Mouse (Mus musculus) Patski (cell line): ENCODE results near the gene Fam189a2. TPM values are rescaled to one million over a fixed set of nuclear protein-coding genes. Genes with fewer than 3 reads are reported as not detected.

Experiments
- ATAC-seq: fragments of 100-300 bp; one replicate; pipeline ENCODE4 v1.8.0; 2021
- CTCF ChIA-PET: fragments of 350-600 bp; sonication (Branson Sonifier 250); formaldehyde crosslinking; loops from one replicate; lab custom pipeline; 2022; ENCODE audit warnings: inconsistent platforms; lab: Charles Lee
- POLR2A ChIA-PET: fragments of 350-600 bp; sonication (Branson Sonifier 250); formaldehyde crosslinking; loops from one replicate; lab custom pipeline; 2022; ENCODE audit warnings: antibody characterized with exemption, inconsistent platforms; lab: Charles Lee
- DNase-seq: peaks from one replicate; pipeline ENCODE4 v3.0.0-alpha.2; 2011; ENCODE audit warnings: low read depth, low spot score
- H3K27me3 ChIP-seq: fragments of 371-371 bp; one replicate; pipeline ENCODE4 v1.5.1; 2021
- CTCF ChIP-seq: fragments of 100-300 bp; IDR thresholded peaks from one replicate; pipeline ENCODE4 v1.5.1; 2021
- in situ Hi-C: fragments of 300-500 bp; cut with MboI; formaldehyde crosslinking; loops from 3 replicates; pipeline ENCODE4 v1.11.1; 2018; ENCODE audit warnings: low pct_unique_long_range_greater_than_20kb, mixed read lengths
- polyA plus RNA-seq: library from polyadenylated mRNA; unstranded; gene quantifications from one replicate; pipeline ENCODE4 v1.2.3, GENCODE M21; 2021

The Fam189a2 gene
- 2.3 TPM for polyA plus RNA-seq

- ATAC-seq (peak; percentile 68), DNase-seq (no peak)
- H3K27me3 ChIP-seq = peaks cover 52% of the 10 kb centered on the region
- ChIA-PET CTCF (interaction anchor here (1.1 kb wide), 1 partner anchor 11 kb away, joined by 3 read pairs; no protein-coding TSS in a partner anchor), POLR2A (no interaction called here)
- TF ChIP-seq CTCF = no peak
- in situ Hi-C loops = no loop called here
Measured at GRCm38 (mm10) chr19:24030871-24031556, at the start of gene Fam189a2. Fam189a2 (minus strand) TSS chr19:24031019.

- H3K27me3 ChIP-seq = peaks cover 10% of the 10 kb centered on the region
- in situ Hi-C loops = no loop called here
- no peak for DNase-seq
- TF ChIP-seq CTCF = no peak
- ATAC-seq = no peak
- ChIA-PET CTCF (interaction anchor here (0.7 kb wide), 1 partner anchor 10 kb away, joined by 4 read pairs; no protein-coding TSS in a partner anchor), POLR2A (interaction anchor here (0.6 kb wide), 1 partner anchor 91 kb away, joined by 10 read pairs; no protein-coding TSS in a partner anchor)
Measured at GRCm38 (mm10) chr19:24077658-24078057, 46.8 kb upstream of the Fam189a2 start.

- POLR2A ChIA-PET = no interaction called here
- ATAC-seq = no peak
- TF ChIP-seq CTCF = no peak
- in situ Hi-C loops = no loop called here
- H3K27me3 ChIP-seq = peaks cover 10% of the 10 kb centered on the region
- CTCF ChIA-PET = no interaction called here
- no peak for DNase-seq
Measured at GRCm38 (mm10) chr19:24076536-24076935, 45.7 kb upstream of the Fam189a2 start.

GRCm38 (mm10) chr19:24075927-24076326 lies 45.1 kb upstream of the Fam189a2 start:
- in situ Hi-C loops = no loop called here
- no peak for TF ChIP-seq CTCF
- H3K27me3 ChIP-seq = peaks cover 10% of the 10 kb centered on the region
- CTCF ChIA-PET = no interaction called here
- DNase-seq (no peak), ATAC-seq (no peak)
- POLR2A ChIA-PET = no interaction called here

GRCm38 (mm10) chr19:24073155-24073554 lies 42.3 kb upstream of the Fam189a2 start:
- TF ChIP-seq CTCF = no peak
- POLR2A ChIA-PET = interaction anchor here (0.6 kb wide), 1 partner anchor 54 kb away, joined by 5 read pairs; no protein-coding TSS in a partner anchor
- CTCF ChIA-PET = interaction anchor here (1.3 kb wide), 1 partner anchor 15 kb away, joined by 3 read pairs; no protein-coding TSS in a partner anchor
- in situ Hi-C loops = no loop called here
- peaks cover 15% of the 10 kb centered on the region for H3K27me3 ChIP-seq
- no peak for DNase-seq
- no peak for ATAC-seq

GRCm38 (mm10) chr19:24064348-24064895 lies 33.6 kb upstream of the Fam189a2 start:
- ATAC-seq = no peak
- POLR2A ChIA-PET = interaction anchor here (0.6 kb wide), 1 partner anchor 47 kb away, joined by 3 read pairs; no protein-coding TSS in a partner anchor
- TF ChIP-seq CTCF = no peak
- DNase-seq = no peak
- CTCF ChIA-PET = no interaction called here
- in situ Hi-C loops = no loop called here
- peaks cover 22% of the 10 kb centered on the region for H3K27me3 ChIP-seq

- ATAC-seq = no peak
- in situ Hi-C loops = no loop called here
- DNase-seq = no peak
- ChIA-PET CTCF (no interaction called here), POLR2A (interaction anchor here (0.6 kb wide), 1 partner anchor 46 kb away, joined by 3 read pairs; no protein-coding TSS in a partner anchor)
- no peak for TF ChIP-seq CTCF
- H3K27me3 ChIP-seq = peaks cover 19% of the 10 kb centered on the region
Measured at GRCm38 (mm10) chr19:24063585-24063984, 32.8 kb upstream of the Fam189a2 start.

GRCm38 (mm10) chr19:24058851-24059250 lies 28.0 kb upstream of the Fam189a2 start:
- in situ Hi-C loops = no loop called here
- ATAC-seq = no peak
- DNase-seq = no peak
- CTCF ChIA-PET = interaction anchor here (0.9 to 1.5 kb wide), 3 partner anchors 8 to 15 kb away, joined by 3 to 4 read pairs (median 3); no protein-coding TSS in a partner anchor
- POLR2A ChIA-PET = no interaction called here
- TF ChIP-seq CTCF = no peak
- H3K27me3 ChIP-seq = peaks cover 6% of the 10 kb centered on the region

GRCm38 (mm10) chr19:24058021-24058420 lies 27.2 kb upstream of the Fam189a2 start:
- ATAC-seq = no peak
- ChIA-PET CTCF (interaction anchor here (0.9 to 1.2 kb wide), 2 partner anchors 9 to 15 kb away, joined by 3 read pairs; no protein-coding TSS in a partner anchor), POLR2A (no interaction called here)
- DNase-seq = no peak
- TF ChIP-seq CTCF = no peak
- H3K27me3 ChIP-seq = peaks cover 6% of the 10 kb centered on the region
- in situ Hi-C loops = no loop called here

- DNase-seq = no peak
- ChIA-PET CTCF (no interaction called here), POLR2A (no interaction called here)
- ATAC-seq = no peak
- in situ Hi-C loops = no loop called here
- peak; percentile 51 for TF ChIP-seq CTCF
- H3K27me3 ChIP-seq = peaks cover 6% of the 10 kb centered on the region
Measured at GRCm38 (mm10) chr19:24056880-24057279, 26.1 kb upstream of the Fam189a2 start.
